Mouse (Mus musculus): Measurements from ENCODE around the gene Gabrg3. TPM values are rescaled to one million over a fixed set of nuclear protein-coding genes. Genes with fewer than 3 reads are reported as not detected.

The Gabrg3 gene
- polyA plus RNA-seq (2021; fragmentation: Nextera tagmentation), result 4.7 and 6.3 TPM in 2 replicates
- long read RNA-seq, experiment 1, transcript Gabrg3-201 (4 exons, 1,724 nt), result major isoform, 9 of 20 reads
- long read RNA-seq, experiment 1, partial matches to known transcripts, result 0 of 20 reads
- long read RNA-seq, experiment 1, other reads (novel, unspliced or antisense), result 11 of 20 reads
- long read RNA-seq, experiment 2, partial matches to known transcripts, result 1 of 19 reads
- long read RNA-seq, experiment 2, other reads (novel, unspliced or antisense), result 18 of 19 reads

GRCm38 (mm10) chr7:57386517-57387340 is at the start of gene Gabrg3:
Gene Gabrg3, minus strand, starts transcription at chr7:57387188.

GRCm38 (mm10) chr7:57419392-57419791 is 32.4 kb upstream of the Gabrg3 start, which contains the start of gene Gabrb3:
Gene Gabrb3, plus strand, starts transcription at chr7:57419692.

Other genes starting within 250 kb of the Gabrg3 start
- 37.7 and 120 TPM in 2 replicates for gene Gabrb3, start 32.5 kb upstream of the Gabrg3 start, polyA plus RNA-seq (2021; fragmentation: Nextera tagmentation)
- gene Gabra5, start 122.9 kb upstream of the Gabrg3 start, polyA plus RNA-seq (2021; fragmentation: Nextera tagmentation), result 30.8 and 31.8 TPM in 2 replicates